Mouse (Mus musculus) CH12.LX (cell line): ENCODE measurements around the gene Il17rb. TPM values are rescaled to one million over a fixed set of nuclear protein-coding genes. Genes with fewer than 3 reads are reported as not detected.
A peak's percentile ranks its signal among the peaks of the same experiment; 100 is the strongest.

Experiments
- DNase-seq: peaks from one replicate; pipeline ENCODE4 v3.0.0-alpha.2; 2013; ENCODE audit errors: extremely low read depth
- H3K27ac ChIP-seq: 2 replicates; pipeline ENCODE4 v1.5.1; 2012; ENCODE audit warnings: low read depth, mild to moderate bottlenecking, control low read depth, moderate library complexity; ENCODE audit not compliant: insufficient read depth
- H3K27me3 ChIP-seq: replicated peaks from 2 replicates; pipeline ENCODE3; 2012; ENCODE audit warnings: inconsistent platforms
- H3K36me3 ChIP-seq, 2 experiments: replicated peaks in 1 of 2; 2 replicates each; pipeline versions ENCODE3 to v1.6.1; 2012; ENCODE audit warnings: inconsistent platforms in 1 of 2, low read length in 1 of 2, mild to moderate bottlenecking in 1 of 2, mixed read lengths in 1 of 2, moderate library complexity in 1 of 2; ENCODE audit not compliant: control insufficient read depth in 1 of 2, insufficient read depth in 1 of 2
- H3K4me1 ChIP-seq, 2 experiments: 2 replicates each; pipeline ENCODE4 v1.6.1; 2012; ENCODE audit warnings: inconsistent platforms in 1 of 2, moderate library complexity in 1 of 2; ENCODE audit not compliant: insufficient read depth in 2 of 2, control insufficient read depth in 1 of 2
- H3K4me2 ChIP-seq: 2 replicates; pipeline ENCODE4 v1.6.1; 2012; ENCODE audit warnings: low read depth, mild to moderate bottlenecking, control low read depth; ENCODE audit not compliant: poor library complexity, insufficient read depth, severe bottlenecking
- H3K4me3 ChIP-seq, 3 experiments: fragments of 150-350 bp in 1 of 3; sonication (generic) in 1 of 3; replicated peaks in 1 of 3; 2 replicates each; pipeline versions ENCODE3 to v1.5.1; 2011 to 2012; ENCODE audit warnings: low read depth in 2 of 3, low read length in 2 of 3, mild to moderate bottlenecking in 2 of 3, moderate library complexity in 2 of 3, control low read depth in 1 of 3, improper control_type of control experiment in 1 of 3, inconsistent platforms in 1 of 3, mixed read lengths in 1 of 3; ENCODE audit not compliant: poor library complexity in 1 of 3
- H3K79me2 ChIP-seq: replicated peaks from 2 replicates; pipeline ENCODE4 v1.6.1; 2012; ENCODE audit warnings: mild to moderate bottlenecking, moderate library complexity; ENCODE audit not compliant: control insufficient read depth, poor library complexity, insufficient read depth, severe bottlenecking; ENCODE audit errors: extremely low read depth
- H3K9ac ChIP-seq: 2 replicates; pipeline ENCODE4 v1.6.1; 2012; ENCODE audit warnings: low read depth, mild to moderate bottlenecking, control low read depth, moderate library complexity; ENCODE audit not compliant: insufficient read depth
- H3K9me3 ChIP-seq: replicated peaks from 2 replicates; pipeline ENCODE3; 2012; ENCODE audit warnings: low read length, inconsistent platforms, mixed read lengths
- BHLHE40 ChIP-seq: IDR thresholded peaks from 2 replicates; pipeline ENCODE4 v1.6.1; 2011; ENCODE audit warnings: mild to moderate bottlenecking, low read depth, low read length, improper control_type of control experiment
- CHD1 ChIP-seq: IDR thresholded peaks from 2 replicates; pipeline ENCODE4 v1.6.1; 2012; ENCODE audit warnings: low read depth, low read length, improper control_type of control experiment, inconsistent platforms
- CHD2 ChIP-seq: IDR thresholded peaks from 2 replicates; pipeline ENCODE4 v1.6.1; 2011; ENCODE audit warnings: low read length, improper control_type of control experiment
- CTCF ChIP-seq, 2 experiments: IDR thresholded peaks in 1 of 2; conservative IDR thresholded peaks in 1 of 2; 2 replicates each; pipeline ENCODE4 v1.5.1; 2011 to 2012; ENCODE audit warnings: low read depth in 2 of 2, low read length in 2 of 2, improper control_type of control experiment in 1 of 2, inconsistent platforms in 1 of 2, mild to moderate bottlenecking in 1 of 2, moderate library complexity in 1 of 2
- ELF1 ChIP-seq: IDR thresholded peaks from 2 replicates; pipeline ENCODE4 v1.6.1; 2014; ENCODE audit warnings: low read depth, mild to moderate bottlenecking, inconsistent platforms, low read length, improper control_type of control experiment
- EP300 ChIP-seq: IDR thresholded peaks from 2 replicates; pipeline ENCODE4 v1.6.1; 2011; ENCODE audit warnings: low read length, improper control_type of control experiment
- ETS1 ChIP-seq: conservative IDR thresholded peaks from 2 replicates; pipeline ENCODE4 v1.6.1; 2012; ENCODE audit warnings: low read depth, mild to moderate bottlenecking, inconsistent platforms, low read length, improper control_type of control experiment, moderate library complexity
- GABPA ChIP-seq: IDR thresholded peaks from 2 replicates; pipeline ENCODE4 v1.6.1; 2012; ENCODE audit warnings: low read depth, low read length, improper control_type of control experiment, inconsistent platforms; ENCODE audit not compliant: insufficient replicate concordance
- HCFC1 ChIP-seq: IDR thresholded peaks from 2 replicates; pipeline ENCODE4 v1.6.1; 2012; ENCODE audit warnings: low read depth, mild to moderate bottlenecking, inconsistent platforms, low read length, improper control_type of control experiment
- IRF4 ChIP-seq: IDR thresholded peaks from 2 replicates; pipeline ENCODE4 v1.6.1; 2014; ENCODE audit warnings: low read depth, mild to moderate bottlenecking, inconsistent platforms, low read length, improper control_type of control experiment
- JUN ChIP-seq: IDR thresholded peaks from 2 replicates; pipeline ENCODE4 v1.6.1; 2011; ENCODE audit warnings: low read depth, mild to moderate bottlenecking, low read length, improper control_type of control experiment, moderate library complexity; ENCODE audit not compliant: insufficient read depth
- JUND ChIP-seq: conservative IDR thresholded peaks from 2 replicates; pipeline ENCODE4 v1.6.1; 2011; ENCODE audit warnings: low read depth, low read length, improper control_type of control experiment
- KAT2A ChIP-seq: IDR thresholded peaks from 2 replicates; pipeline ENCODE4 v1.6.1; 2012; ENCODE audit warnings: low read length, improper control_type of control experiment, inconsistent platforms; ENCODE audit not compliant: insufficient replicate concordance
- MAFK ChIP-seq: IDR thresholded peaks from 2 replicates; pipeline ENCODE4 v1.6.1; 2011; ENCODE audit warnings: low read length, improper control_type of control experiment; ENCODE audit not compliant: insufficient replicate concordance
- MAX ChIP-seq: IDR thresholded peaks from 2 replicates; pipeline ENCODE4 v1.6.1; 2011; ENCODE audit warnings: low read length, improper control_type of control experiment
- MAZ ChIP-seq: IDR thresholded peaks from 2 replicates; pipeline ENCODE4 v1.6.1; 2012; ENCODE audit warnings: low read depth, mild to moderate bottlenecking, inconsistent platforms, low read length, improper control_type of control experiment, moderate library complexity
- MEF2A ChIP-seq: IDR thresholded peaks from 2 replicates; pipeline ENCODE4 v1.6.1; 2014; ENCODE audit warnings: low read depth, mild to moderate bottlenecking, inconsistent platforms, low read length, improper control_type of control experiment, borderline replicate concordance
- MXI1 ChIP-seq: IDR thresholded peaks from 2 replicates; pipeline ENCODE4 v1.6.1; 2011; ENCODE audit warnings: mild to moderate bottlenecking, low read depth, low read length, improper control_type of control experiment
- MYC ChIP-seq: IDR thresholded peaks from 2 replicates; pipeline ENCODE4 v1.6.1; 2011; ENCODE audit warnings: low read depth, mild to moderate bottlenecking, improper control_type of control experiment, low read length
- NELFE ChIP-seq: IDR thresholded peaks from 2 replicates; pipeline ENCODE4 v1.6.1; 2011; ENCODE audit warnings: low read depth, low read length, improper control_type of control experiment
- NRF1 ChIP-seq: IDR thresholded peaks from 2 replicates; pipeline ENCODE4 v1.6.1; 2014; ENCODE audit warnings: low read depth, mild to moderate bottlenecking, inconsistent platforms, low read length, improper control_type of control experiment, moderate library complexity
- PAX5 ChIP-seq: IDR thresholded peaks from 2 replicates; pipeline ENCODE4 v1.6.1; 2012; ENCODE audit warnings: low read length, inconsistent platforms, mixed read lengths
- POLR2A ChIP-seq: IDR thresholded peaks from 2 replicates; pipeline ENCODE4 v1.6.1; 2011; ENCODE audit warnings: low read depth, mild to moderate bottlenecking, improper control_type of control experiment, low read length
- POLR2AphosphoS2 ChIP-seq: IDR thresholded peaks from 2 replicates; pipeline ENCODE4 v1.6.1; 2011; ENCODE audit warnings: low read depth, low read length, improper control_type of control experiment
- RAD21 ChIP-seq: IDR thresholded peaks from 2 replicates; pipeline ENCODE4 v1.6.1; 2011; ENCODE audit warnings: low read depth, mild to moderate bottlenecking, low read length, improper control_type of control experiment, moderate library complexity
- RCOR1 ChIP-seq: conservative IDR thresholded peaks from 2 replicates; pipeline ENCODE4 v1.6.1; 2012; ENCODE audit warnings: low read depth, mild to moderate bottlenecking, inconsistent platforms, low read length, improper control_type of control experiment
- SIN3A ChIP-seq: IDR thresholded peaks from 2 replicates; pipeline ENCODE4 v1.6.1; 2012; ENCODE audit warnings: low read length, improper control_type of control experiment, inconsistent platforms
- SMC3 ChIP-seq: IDR thresholded peaks from 2 replicates; pipeline ENCODE4 v1.6.1; 2011; ENCODE audit warnings: low read depth, low read length, improper control_type of control experiment
- TBP ChIP-seq: conservative IDR thresholded peaks from 2 replicates; pipeline ENCODE4 v1.6.1; 2011; ENCODE audit warnings: low read depth, low read length, improper control_type of control experiment
- TCF12 ChIP-seq: IDR thresholded peaks from 2 replicates; pipeline ENCODE4 v1.6.1; 2014; ENCODE audit warnings: low read depth, mild to moderate bottlenecking, inconsistent platforms, low read length, improper control_type of control experiment
- UBTF ChIP-seq: IDR thresholded peaks from 2 replicates; pipeline ENCODE4 v1.6.1; 2012; ENCODE audit warnings: low read depth, mild to moderate bottlenecking, inconsistent platforms, low read length, improper control_type of control experiment, moderate library complexity
- USF1 ChIP-seq: IDR thresholded peaks from 2 replicates; pipeline ENCODE4 v1.6.1; 2014; ENCODE audit warnings: low read depth, mild to moderate bottlenecking, inconsistent platforms, low read length, improper control_type of control experiment
- USF2 ChIP-seq: conservative IDR thresholded peaks from 2 replicates; pipeline ENCODE4 v1.6.1; 2011; ENCODE audit warnings: low read depth, low read length, improper control_type of control experiment
- ZC3H11A ChIP-seq: IDR thresholded peaks from 2 replicates; pipeline ENCODE4 v1.6.1; 2012; ENCODE audit warnings: low read depth, mild to moderate bottlenecking, inconsistent platforms, low read length, improper control_type of control experiment
- ZKSCAN1 ChIP-seq: IDR thresholded peaks from 2 replicates; pipeline ENCODE4 v1.6.1; 2012; ENCODE audit warnings: low read depth, inconsistent platforms, low read length, improper control_type of control experiment, borderline replicate concordance
- ZMIZ1 ChIP-seq: IDR thresholded peaks from 2 replicates; pipeline ENCODE4 v1.6.1; 2012; ENCODE audit warnings: low read depth, mild to moderate bottlenecking, inconsistent platforms, low read length, improper control_type of control experiment
- ZNF384 ChIP-seq: IDR thresholded peaks from 2 replicates; pipeline ENCODE4 v1.6.1; 2012; ENCODE audit warnings: low read depth, low read length, improper control_type of control experiment, inconsistent platforms
- dilution Hi-C: fragments of 300-500 bp; cut with MboI; formaldehyde crosslinking; loops from 2 replicates; pipeline ENCODE4 v1.14.3; 2020; ENCODE audit warnings: low sequenced_read_pairs; ENCODE audit not compliant: extremely low pct_unique_long_range_greater_than_20kb, extremely low pct_ligation_motif_present
- in situ Hi-C: fragments of 300-500 bp; cut with MboI; formaldehyde crosslinking; loops from 3 replicates; pipeline ENCODE4 v1.14.3; 2019; ENCODE audit warnings: low sequenced_read_pairs, low pct_ligation_motif_present, low pct_unique_long_range_greater_than_20kb, mixed read lengths
- polyA plus RNA-seq: library from polyadenylated mRNA; unstranded; fragments of >175 nt; gene quantifications from 2 replicates; pipeline ENCODE4 v1.2.1, GENCODE M21; 2012; ENCODE audit warnings: low read depth; ENCODE audit not compliant: insufficient read length
- total RNA-seq, 2 experiments: library from RNA; depleted of rRNA; stranded (reverse); fragments of 300-350 nt in 1 of 2; fragments of >200 nt in 1 of 2; gene quantifications; 2 replicates each; pipeline ENCODE4 v1.2.3; 2012 to 2014

Il17rb gene
- total and polyA plus RNA-seq, 3 experiments, result 5.0 to 12.9 (median 6.7) TPM

DNA sequence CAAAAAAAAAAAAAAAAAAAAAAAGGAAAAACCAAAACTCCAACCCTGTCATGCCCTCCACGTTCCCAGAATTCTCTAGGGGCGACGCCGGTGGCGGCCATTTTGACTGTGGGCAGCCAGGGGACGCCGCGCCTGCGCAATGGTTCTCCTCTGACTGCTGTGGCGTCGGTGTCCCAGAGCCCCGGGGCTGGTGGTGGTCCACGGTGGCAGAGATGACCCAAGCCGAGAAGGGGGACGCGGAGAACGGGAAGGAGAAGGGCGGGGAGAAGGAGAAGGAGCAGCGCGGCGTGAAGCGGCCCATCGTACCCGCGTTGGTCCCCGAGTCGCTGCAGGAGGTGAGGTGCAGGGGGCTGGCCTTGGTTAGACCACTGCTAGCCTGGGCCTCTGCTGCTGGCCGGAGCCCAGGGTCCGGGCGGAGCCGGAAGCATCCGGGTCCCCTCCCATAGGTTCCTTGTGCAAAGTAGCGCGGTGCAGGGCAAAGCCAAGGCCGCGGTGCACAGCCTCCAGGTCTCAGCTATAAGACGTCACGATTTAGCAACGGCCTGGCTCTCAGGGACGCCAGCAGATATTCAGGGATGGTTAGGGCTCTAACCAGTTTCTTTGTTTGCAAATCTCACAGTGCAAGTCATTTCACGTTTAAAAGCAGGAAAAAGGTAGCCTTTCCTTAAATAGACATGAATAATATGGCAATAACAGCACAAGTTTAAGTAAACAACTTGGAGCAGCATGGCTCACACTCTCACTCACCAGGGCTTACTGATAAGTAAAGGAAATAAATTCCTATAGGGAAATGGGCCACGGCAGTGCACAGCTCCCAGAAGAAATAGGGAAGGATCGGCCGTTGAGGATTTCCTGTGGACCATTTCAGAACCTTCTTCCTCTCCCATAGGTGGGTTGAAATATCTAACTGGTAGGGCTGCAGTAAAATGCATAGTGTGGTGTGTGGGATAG, 30.2 kb downstream of the Il17rb start, which contains the start of gene Actr8:
Actr8 (plus strand) TSS at position 84 of the 951 bp plus-strand sequence.
- in situ Hi-C loops, result no loop called here
- H3K36me3 ChIP-seq, result peaks cover 32 to 61% of the 10 kb centered on the region in 2 experiments
- TF ChIP-seq ZC3H11A, result no peak
- TF ChIP-seq NRF1, result peak; percentile 92
- 0 out of 2 replicates have a peak, but pooled peaks have one; percentile 86 for TF ChIP-seq ZMIZ1
- no peak for TF ChIP-seq EP300
- no peak for TF ChIP-seq BHLHE40
- no peak for TF ChIP-seq USF1
- TF ChIP-seq MYC, result no peak; the same call in 1 of the 2 replicates
- TF ChIP-seq MXI1, result peak; percentile 74; the same call in 1 of the 2 replicates
- no peak for TF ChIP-seq JUN
- TF ChIP-seq KAT2A, result peak; percentile 80; the same call in 1 of the 2 replicates
- TF ChIP-seq TBP, result 0 out of 2 replicates have a peak, but pooled peaks have one; percentile 53
- TF ChIP-seq SIN3A, result peak; percentile 58; the same call in 1 of the 2 replicates
- TF ChIP-seq GABPA, result no peak; the same call in 1 of the 2 replicates
- TF ChIP-seq RCOR1, result 0 out of 2 replicates have a peak, but pooled peaks have one; percentile 23
- TF ChIP-seq CHD2, result peak; percentile 46; the same call in 1 of the 2 replicates
- TF ChIP-seq CTCF (conservative IDR thresholded peaks at IDR 0.05 in 1 of 2, IDR thresholded peaks at IDR 0.05 in 1 of 2; ENCODE audit: low read depth in 2 of 2, low read length in 2 of 2), result no peak
- no peak for TF ChIP-seq UBTF
- peak; percentile 97; the same call in 1 of the 2 replicates for TF ChIP-seq ZNF384
- TF ChIP-seq CHD1, result no peak
- 0 out of 2 replicates have a peak, but pooled peaks have one; percentile 41 for TF ChIP-seq MEF2A
- no peak for TF ChIP-seq JUND
- no peak for TF ChIP-seq RAD21
- TF ChIP-seq MAX, result peak; percentile 10; the same call in 1 of the 2 replicates
- TF ChIP-seq USF2, result no peak
- TF ChIP-seq ZKSCAN1, result no peak
- TF ChIP-seq TCF12, result peak; percentile 64; the same call in 1 of the 2 replicates
- TF ChIP-seq ETS1, result no peak
- no peak for TF ChIP-seq SMC3
- TF ChIP-seq NELFE, result no peak
- no peak for TF ChIP-seq PAX5
- no peak for TF ChIP-seq MAFK
- no peak for TF ChIP-seq MAZ
- no peak for TF ChIP-seq POLR2AphosphoS2
- TF ChIP-seq IRF4, result peak; percentile 6; the same call in 1 of the 2 replicates
- peak; percentile 86 for TF ChIP-seq POLR2A
- peak; percentile 79 for TF ChIP-seq ELF1
- TF ChIP-seq HCFC1, result peak; percentile 91

More for the DNA sequence above, 30.2 kb downstream of the Il17rb start, which contains the start of gene Actr8:
- peak within 1 kb of the TSS; percentile 81 to 95 (median 93) for H3K4me3 ChIP-seq
- peak within 1 kb of the TSS; percentile 87 for H3K4me2 ChIP-seq
- no peaks in the 10 kb centered on the region for H3K27me3 ChIP-seq
- peaks cover 2 to 24% of the 10 kb centered on the region in 2 experiments; a peak in 2 of 4 replicates for H3K4me1 ChIP-seq
- dilution Hi-C loops, result no loop called here
- H3K9me3 ChIP-seq, result peaks cover 12% of the 10 kb centered on the region
- H3K27ac ChIP-seq, result peak within 1 kb of the TSS; percentile 87
- H3K79me2 ChIP-seq, result peaks cover 17% of the 10 kb centered on the region
- H3K9ac ChIP-seq, result peak within 1 kb of the TSS; percentile 68
- DNase-seq, result peak; percentile 91
